Mouse (Mus musculus): ENCODE measurements at regions not wholly inside any gene's neighbourhood (a gene's known extent, or its start where the extent isn't known, plus 50 kb on each side); places are given as distances from the start of the nearest gene placed in this dataset.

DNA sequence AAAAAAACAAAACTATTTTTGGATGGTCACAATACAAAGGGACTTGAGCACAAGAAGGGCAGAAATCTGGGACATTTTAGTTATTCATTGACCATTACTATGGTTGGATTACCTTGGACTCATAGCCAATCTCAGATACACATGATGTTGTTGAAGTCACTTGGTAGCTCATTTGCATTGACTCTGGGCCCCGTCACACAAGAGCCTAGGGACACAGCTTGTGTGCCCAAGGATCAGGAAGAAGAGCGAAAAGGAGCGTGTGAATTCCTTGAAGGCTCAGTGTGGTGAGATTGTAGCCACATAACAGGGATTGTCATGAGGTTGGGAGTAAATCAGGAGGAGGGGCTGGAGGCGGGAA lies 170.0 kb upstream of the Runx1 start:
- no peaks in the 10 kb centered on the region for H3K27me3 ChIP-seq (ENCODE audit: insufficient read depth, low read length)
- H3K36me3 ChIP-seq (ENCODE audit: insufficient read depth, low read length), result no peaks in the 10 kb centered on the region
- no peaks in the 10 kb centered on the region; the same call in 1 of the 2 replicates for H3K4me1 ChIP-seq (replicated peaks; ENCODE audit: low read depth, low read length)
- H3K9me3 ChIP-seq (ENCODE audit: low read length), result no peaks in the 10 kb centered on the region
- H3K4me3 ChIP-seq (replicated peaks; ENCODE audit: low read length), result no peak overlapping the region
- TF ChIP-seq CTCF (conservative IDR thresholded peaks at IDR 0.05; ENCODE audit: low read length) (no peak), POU5F1 (IDR thresholded peaks at IDR 0.05; ENCODE audit: borderline replicate concordance, low read length) (no peak), NANOG (IDR thresholded peaks at IDR 0.05; ENCODE audit: borderline replicate concordance, low read length) (no peak)

DNA sequence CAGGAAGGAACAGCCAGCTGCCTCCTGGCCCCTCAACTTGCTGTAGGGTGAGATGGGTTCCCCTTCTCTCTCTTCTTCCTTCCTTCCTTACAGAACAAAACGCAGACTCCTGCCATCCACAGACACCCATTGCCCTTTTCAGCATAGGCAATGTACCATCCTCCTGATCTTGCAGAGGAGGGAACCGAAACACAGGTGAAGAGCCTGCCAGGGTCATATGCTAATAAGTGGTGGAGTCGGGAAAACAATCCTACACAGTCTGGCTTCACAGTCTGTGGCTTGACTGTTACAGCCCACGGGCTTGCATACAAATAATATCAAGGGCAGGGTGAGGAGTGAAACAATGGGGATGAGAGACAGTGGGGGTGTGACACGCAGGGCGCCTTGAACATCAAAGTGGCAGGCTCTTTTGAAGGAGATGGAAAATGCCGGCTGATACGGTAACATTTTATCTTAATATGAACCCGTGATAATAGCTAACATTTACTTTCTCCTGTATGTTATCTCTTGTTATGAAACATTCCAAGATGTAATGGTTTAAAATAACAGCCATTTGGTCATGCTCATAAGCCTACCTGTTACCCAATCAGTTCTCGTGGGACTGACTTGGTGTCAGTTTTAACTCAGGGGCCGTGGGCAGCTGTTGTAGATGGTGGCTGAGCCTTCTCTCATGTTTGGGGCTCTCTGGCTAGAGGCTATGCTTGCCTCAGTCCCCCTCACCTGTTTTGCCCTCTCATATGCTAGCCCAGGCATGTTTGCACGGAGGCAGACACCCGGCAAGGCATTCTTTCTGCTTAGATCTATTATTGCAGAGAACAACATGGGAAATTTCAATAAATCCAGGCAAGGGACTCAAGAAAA lies 169.4 kb upstream of the Runx1 start:
- Histone ChIP-seq H3K9me3 (ENCODE audit: low read length) (no peaks in the 10 kb centered on the region), H3K36me3 (ENCODE audit: insufficient read depth, low read length) (no peaks in the 10 kb centered on the region), H3K4me1 (replicated peaks; ENCODE audit: low read depth, low read length) (no peaks in the 10 kb centered on the region; the same call in 1 of the 2 replicates), H3K4me3 (replicated peaks; ENCODE audit: low read length) (no peak overlapping the region), H3K27me3 (ENCODE audit: insufficient read depth, low read length) (no peaks in the 10 kb centered on the region)
- TF ChIP-seq POU5F1 (IDR thresholded peaks at IDR 0.05; ENCODE audit: borderline replicate concordance, low read length) (no peak), CTCF (conservative IDR thresholded peaks at IDR 0.05; ENCODE audit: low read length) (no peak), NANOG (IDR thresholded peaks at IDR 0.05; ENCODE audit: borderline replicate concordance, low read length) (no peak)

- TF ChIP-seq POU5F1 (IDR thresholded peaks at IDR 0.05; ENCODE audit: borderline replicate concordance, low read length), result no peak
- no peak for TF ChIP-seq CTCF (conservative IDR thresholded peaks at IDR 0.05; ENCODE audit: low read length)
- no peak for TF ChIP-seq NANOG (IDR thresholded peaks at IDR 0.05; ENCODE audit: borderline replicate concordance, low read length)
- no peaks in the 10 kb centered on the region for H3K36me3 ChIP-seq (ENCODE audit: insufficient read depth, low read length)
- no peak overlapping the region for H3K4me3 ChIP-seq (replicated peaks; ENCODE audit: low read length)
- H3K4me1 ChIP-seq (replicated peaks; ENCODE audit: low read depth, low read length), result no peaks in the 10 kb centered on the region; the same call in 1 of the 2 replicates
- no peaks in the 10 kb centered on the region for H3K27me3 ChIP-seq (ENCODE audit: insufficient read depth, low read length)
- H3K9me3 ChIP-seq (ENCODE audit: low read length), result no peaks in the 10 kb centered on the region
These were observed 166.9 kb upstream of the Runx1 start for GRCm38 (mm10) chr16:92992876-92993275.

DNA sequence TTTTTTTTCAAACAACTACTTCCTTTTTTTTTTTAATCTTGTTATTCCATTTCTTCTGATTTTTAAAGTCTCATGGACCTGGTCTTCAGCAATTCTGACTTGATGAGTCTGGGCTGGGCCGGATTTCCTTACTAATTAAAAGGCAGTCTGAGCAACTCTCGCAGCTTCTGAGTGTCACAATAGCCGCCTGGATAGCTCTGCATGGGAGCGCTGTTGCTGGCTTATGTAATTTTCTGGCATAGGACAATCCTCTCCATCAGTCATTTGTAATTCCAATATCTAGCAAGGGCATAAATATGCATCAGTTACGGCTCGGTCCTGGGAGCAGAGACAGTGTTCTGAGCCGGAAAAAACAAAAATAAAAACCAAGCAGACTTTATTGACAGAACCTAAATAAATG lies 165.5 kb upstream of the Runx1 start:
- Histone ChIP-seq H3K4me1 (replicated peaks; ENCODE audit: low read depth, low read length) (no peaks in the 10 kb centered on the region; the same call in 1 of the 2 replicates), H3K27me3 (ENCODE audit: insufficient read depth, low read length) (no peaks in the 10 kb centered on the region), H3K4me3 (replicated peaks; ENCODE audit: low read length) (no peak overlapping the region), H3K36me3 (ENCODE audit: insufficient read depth, low read length) (no peaks in the 10 kb centered on the region), H3K9me3 (ENCODE audit: low read length) (peaks cover 3% of the 10 kb centered on the region; the same call in 1 of the 2 replicates)
- no peak for TF ChIP-seq POU5F1 (IDR thresholded peaks at IDR 0.05; ENCODE audit: borderline replicate concordance, low read length)
- no peak for TF ChIP-seq CTCF (conservative IDR thresholded peaks at IDR 0.05; ENCODE audit: low read length)
- no peak for TF ChIP-seq NANOG (IDR thresholded peaks at IDR 0.05; ENCODE audit: borderline replicate concordance, low read length)

- Histone ChIP-seq H3K4me3 (replicated peaks; ENCODE audit: low read length) (no peak overlapping the region), H3K9me3 (ENCODE audit: low read length) (peaks cover 4% of the 10 kb centered on the region; the same call in 1 of the 2 replicates), H3K4me1 (replicated peaks; ENCODE audit: low read depth, low read length) (no peaks in the 10 kb centered on the region), H3K36me3 (ENCODE audit: insufficient read depth, low read length) (no peaks in the 10 kb centered on the region), H3K27me3 (ENCODE audit: insufficient read depth, low read length) (no peaks in the 10 kb centered on the region)
- TF ChIP-seq NANOG (IDR thresholded peaks at IDR 0.05; ENCODE audit: borderline replicate concordance, low read length) (no peak), POU5F1 (IDR thresholded peaks at IDR 0.05; ENCODE audit: borderline replicate concordance, low read length) (no peak), CTCF (conservative IDR thresholded peaks at IDR 0.05; ENCODE audit: low read length) (no peak)
These were observed 162.5 kb upstream of the Runx1 start for GRCm38 (mm10) chr16:92988416-92988815.

GRCm38 (mm10) chr16:92988000-92988399 lies 162.1 kb upstream of the Runx1 start:
- TF ChIP-seq NANOG (IDR thresholded peaks at IDR 0.05; ENCODE audit: borderline replicate concordance, low read length) (no peak), CTCF (conservative IDR thresholded peaks at IDR 0.05; ENCODE audit: low read length) (no peak), POU5F1 (IDR thresholded peaks at IDR 0.05; ENCODE audit: borderline replicate concordance, low read length) (no peak)

GRCm38 (mm10) chr16:92985768-92986167 lies 159.8 kb upstream of the Runx1 start:
- no peak for TF ChIP-seq NANOG (IDR thresholded peaks at IDR 0.05; ENCODE audit: borderline replicate concordance, low read length)
- no peak for TF ChIP-seq POU5F1 (IDR thresholded peaks at IDR 0.05; ENCODE audit: borderline replicate concordance, low read length)
- no peak for TF ChIP-seq CTCF (conservative IDR thresholded peaks at IDR 0.05; ENCODE audit: low read length)
- Histone ChIP-seq H3K4me3 (replicated peaks; ENCODE audit: low read length) (no peak overlapping the region), H3K27me3 (ENCODE audit: insufficient read depth, low read length) (no peaks in the 10 kb centered on the region), H3K9me3 (ENCODE audit: low read length) (peaks cover 4% of the 10 kb centered on the region; the same call in 1 of the 2 replicates), H3K36me3 (ENCODE audit: insufficient read depth, low read length) (no peaks in the 10 kb centered on the region), H3K4me1 (replicated peaks; ENCODE audit: low read depth, low read length) (no peaks in the 10 kb centered on the region)

More at GRCm38 (mm10) chr16:92988000-92988399, 162.1 kb upstream of the Runx1 start:
- Histone ChIP-seq H3K4me3 (replicated peaks; ENCODE audit: low read length) (no peak overlapping the region), H3K36me3 (ENCODE audit: insufficient read depth, low read length) (no peaks in the 10 kb centered on the region), H3K4me1 (replicated peaks; ENCODE audit: low read depth, low read length) (no peaks in the 10 kb centered on the region), H3K9me3 (ENCODE audit: low read length) (peaks cover 4% of the 10 kb centered on the region; the same call in 1 of the 2 replicates), H3K27me3 (ENCODE audit: insufficient read depth, low read length) (no peaks in the 10 kb centered on the region)

- H3K27me3 ChIP-seq (ENCODE audit: insufficient read depth, low read length), result no peaks in the 10 kb centered on the region
- TF ChIP-seq POU5F1 (IDR thresholded peaks at IDR 0.05; ENCODE audit: borderline replicate concordance, low read length), result no peak
- TF ChIP-seq NANOG (IDR thresholded peaks at IDR 0.05; ENCODE audit: borderline replicate concordance, low read length), result no peak
- no peak for TF ChIP-seq CTCF (conservative IDR thresholded peaks at IDR 0.05; ENCODE audit: low read length)
- H3K9me3 ChIP-seq (ENCODE audit: low read length), result peaks cover 4% of the 10 kb centered on the region; the same call in 1 of the 2 replicates
- no peaks in the 10 kb centered on the region for H3K36me3 ChIP-seq (ENCODE audit: insufficient read depth, low read length)
- no peak overlapping the region for H3K4me3 ChIP-seq (replicated peaks; ENCODE audit: low read length)
- no peaks in the 10 kb centered on the region for H3K4me1 ChIP-seq (replicated peaks; ENCODE audit: low read depth, low read length)
These were observed 157.0 kb upstream of the Runx1 start for GRCm38 (mm10) chr16:92982934-92983333.

Data from E14TG2a.4 (cell line).